Mouse (Mus musculus) heart, adult 2 months (tissue): ENCODE results near the gene Adamts9. TPM values are rescaled to one million over a fixed set of nuclear protein-coding genes. Genes with fewer than 3 reads are reported as not detected.

ENCODE experiments used
- DNase-seq, 2 experiments: peaks; one replicate each; pipeline ENCODE4 v3.0.0; 2021
- H3K27ac ChIP-seq: fragments of 200-600 bp; 2 replicates; pipeline ENCODE4 v1.8.1; 2022
- H3K27me3 ChIP-seq: fragments of 200-500 bp; 2 replicates; pipeline ENCODE4 v1.6.1; 2012; ENCODE audit warnings: mild to moderate bottlenecking, low read length, inconsistent platforms, mixed read lengths; ENCODE audit not compliant: control insufficient read depth, insufficient read depth
- H3K36me3 ChIP-seq: fragments of 200-500 bp; 2 replicates; pipeline ENCODE4 v1.6.1; 2012; ENCODE audit warnings: low read length, inconsistent platforms; ENCODE audit not compliant: control insufficient read depth, insufficient read depth
- H3K4me1 ChIP-seq: fragments of 200-500 bp; 2 replicates; pipeline ENCODE4 v1.6.1; 2011; ENCODE audit warnings: low read length; ENCODE audit not compliant: control insufficient read depth, insufficient read depth
- H3K4me3 ChIP-seq: fragments of 200-600 bp; 2 replicates; pipeline ENCODE4 v1.8.1; 2022
- H3K79me2 ChIP-seq: fragments of 200-500 bp; replicated peaks from 2 replicates; pipeline ENCODE4 v1.6.1; 2012; ENCODE audit warnings: mild to moderate bottlenecking, inconsistent platforms, low read length, moderate library complexity, mixed read lengths; ENCODE audit not compliant: control insufficient read depth, insufficient read depth
- H3K9ac ChIP-seq: fragments of 200-500 bp; 2 replicates; pipeline ENCODE4 v1.6.1; 2012; ENCODE audit warnings: low read depth, mild to moderate bottlenecking, control low read depth, inconsistent platforms, low read length, mixed read lengths
- CTCF ChIP-seq: fragments of 200-600 bp; IDR thresholded peaks from 2 replicates; pipeline ENCODE4 v1.8.1; 2022; ENCODE audit warnings: antibody characterized with exemption, mild to moderate bottlenecking, moderate library complexity
- EP300 ChIP-seq: fragments of 200-500 bp; IDR thresholded peaks from 2 replicates; pipeline ENCODE4 v1.6.1; 2011; ENCODE audit warnings: low read depth, low read length, control low read depth; ENCODE audit not compliant: insufficient read depth
- POLR2A ChIP-seq: fragments of 200-500 bp; IDR thresholded peaks from 2 replicates; pipeline ENCODE4 v1.6.1; 2011; ENCODE audit warnings: mild to moderate bottlenecking, low read depth, low read length, control low read depth; ENCODE audit not compliant: insufficient read depth
- WGBS: fragments of 180-500 bp; shearing (Covaris S2); methylation state at CpG from one replicate; pipeline ENCODE4 v1.1.7; 2018; 5-methylcytosine and 5-hydroxymethylcytosine counted together
- intact Hi-C: fragments of 180-260 bp; cut with DNase I; formaldehyde crosslinking; loops from one replicate; pipeline ENCODE4 v1.15.1; 2025
- polyA plus RNA-seq: library from polyadenylated mRNA; depleted of rRNA; stranded (reverse); fragments of >200 nt; gene quantifications from 2 replicates; pipeline ENCODE4 v1.2.3, GENCODE M21; 2012
- total RNA-seq, 2 experiments: library from RNA; stranded (reverse); gene quantifications; 2 replicates each; pipeline ENCODE4 v1.2.3; 2021

Adamts9 gene
- total and polyA plus RNA-seq, 3 experiments = 5.7 to 17.5 (median 9.6) TPM

DNA sequence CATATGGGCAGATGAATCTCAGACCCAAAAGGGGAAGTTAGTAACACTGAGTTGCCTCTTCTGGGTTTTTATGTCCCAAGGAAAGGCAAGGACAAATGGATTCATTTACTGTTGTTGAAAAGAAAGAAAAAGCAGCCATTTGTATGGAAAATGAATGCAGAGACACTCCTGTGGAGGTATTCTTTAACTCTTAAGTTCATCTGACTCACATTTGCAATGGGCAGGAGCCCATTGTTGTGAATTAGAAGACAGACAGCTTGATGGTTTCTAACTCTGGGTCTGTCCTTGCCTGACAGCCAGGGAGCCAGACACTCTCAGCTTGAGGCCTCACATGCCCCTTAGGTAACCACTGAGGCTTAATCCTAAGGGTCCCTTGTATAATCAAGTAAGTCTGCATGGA is 131.7 kb downstream of the Adamts9 start:
- TF ChIP-seq EP300 (no peak), CTCF (no peak), POLR2A (no peak)
- Histone ChIP-seq H3K4me1 (0 out of 2 replicates have a peak, but pooled peaks cover 2% of the 10 kb centered on the region), H3K4me3 (no peak overlapping the region), H3K27me3 (no peaks in the 10 kb centered on the region), H3K79me2 (peaks cover 2% of the 10 kb centered on the region; the same call in 1 of the 2 replicates), H3K27ac (no peak overlapping the region), H3K9ac (no peak overlapping the region), H3K36me3 (peaks cover 4% of the 10 kb centered on the region)
- intact Hi-C loops = no loop called here
- no peak for DNase-seq

DNA sequence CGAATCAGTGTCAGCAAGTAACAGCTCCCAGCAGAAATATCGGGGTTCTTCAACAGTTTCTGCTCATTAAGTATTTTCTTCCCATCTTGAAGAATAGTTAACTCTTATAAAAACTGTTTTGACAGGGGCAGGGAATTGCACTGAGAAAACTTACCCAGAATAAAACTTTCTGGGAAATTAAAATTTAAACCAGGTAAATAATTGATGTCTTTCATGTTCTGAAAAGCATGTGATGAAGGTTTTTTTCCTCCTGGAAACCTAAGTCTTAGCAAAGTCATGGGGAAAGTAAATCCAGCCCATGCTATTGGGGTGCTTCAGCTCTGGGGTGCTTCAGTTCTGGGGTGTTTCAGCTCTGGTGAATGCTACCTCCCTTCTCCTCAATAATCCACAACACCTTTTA is 132.7 kb downstream of the Adamts9 start:
- TF ChIP-seq EP300 (no peak), POLR2A (no peak), CTCF (no peak)
- WGBS = 96% methylated on average over 2 of the region's 2 CpGs
- Histone ChIP-seq H3K4me1 (no peaks in the 10 kb centered on the region), H3K36me3 (peaks cover 4% of the 10 kb centered on the region), H3K27me3 (no peaks in the 10 kb centered on the region), H3K4me3 (no peak overlapping the region), H3K9ac (no peak overlapping the region), H3K79me2 (peaks cover 2% of the 10 kb centered on the region; the same call in 1 of the 2 replicates), H3K27ac (no peak overlapping the region)
- DNase-seq = no peak
- intact Hi-C loops = no loop called here

DNA sequence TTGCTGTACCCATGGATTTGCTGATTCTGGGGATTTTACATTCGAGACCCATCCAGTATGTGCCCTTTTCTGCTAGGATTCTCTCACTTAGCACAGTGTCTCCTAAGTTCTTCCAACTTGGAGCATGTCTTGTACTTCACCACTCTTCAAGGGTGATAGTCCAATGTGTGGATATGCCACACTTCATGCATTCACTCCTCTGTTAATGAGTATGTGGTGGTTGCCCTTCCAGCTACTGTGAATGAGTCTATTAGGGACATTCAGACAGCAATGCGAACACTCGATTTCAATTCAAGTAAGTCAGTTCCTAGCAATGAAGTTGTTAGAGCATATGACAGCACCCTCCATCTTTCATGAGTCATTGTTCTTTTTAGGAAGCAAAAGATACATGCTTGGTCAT is 133.5 kb downstream of the Adamts9 start:
- no peaks in the 10 kb centered on the region for H3K27me3 ChIP-seq
- H3K4me3 ChIP-seq = no peak overlapping the region
- peaks cover 2% of the 10 kb centered on the region; the same call in 1 of the 2 replicates for H3K79me2 ChIP-seq
- no peaks in the 10 kb centered on the region for H3K4me1 ChIP-seq
- peaks cover 4% of the 10 kb centered on the region for H3K36me3 ChIP-seq
- DNase-seq = no peak
- TF ChIP-seq POLR2A (no peak), CTCF (no peak), EP300 (no peak)
- 92% methylated on average over 3 of the region's 3 CpGs for WGBS
- H3K9ac ChIP-seq = no peak overlapping the region
- intact Hi-C loops = no loop called here
- H3K27ac ChIP-seq = no peak overlapping the region

DNA sequence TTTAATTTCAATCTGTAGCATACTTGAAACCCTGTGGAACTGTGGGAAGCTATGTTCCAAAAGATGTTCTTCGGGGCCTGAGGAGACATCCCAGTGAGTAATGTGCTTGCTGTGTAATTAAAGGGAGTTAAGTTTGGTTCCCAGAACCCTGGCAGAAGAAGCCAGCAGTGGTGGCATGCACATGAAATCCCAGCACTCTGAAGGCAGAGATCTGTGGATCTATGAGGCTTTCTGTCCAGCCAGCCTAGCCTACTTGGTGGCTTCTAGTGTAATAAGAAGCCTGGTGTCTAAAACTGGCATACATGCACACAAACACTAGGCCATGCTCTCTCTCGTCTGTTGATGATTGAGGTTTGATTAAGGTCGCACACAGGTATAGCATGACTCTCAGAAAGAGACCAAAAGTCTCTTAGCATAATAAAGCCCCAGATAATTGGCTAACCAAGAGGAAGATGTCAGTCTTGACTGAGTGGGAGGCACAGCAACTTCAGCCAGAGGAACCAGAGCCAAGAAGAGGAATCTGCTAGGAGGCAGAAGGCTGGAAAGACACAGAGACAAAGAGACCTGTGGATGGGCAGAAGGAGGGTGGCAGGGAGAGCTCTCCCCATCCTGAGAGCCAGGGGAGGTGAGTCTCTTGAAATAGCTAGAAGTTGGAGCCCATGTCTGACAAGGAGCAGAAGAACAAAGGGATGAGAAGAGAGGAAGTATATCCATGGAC is 138.9 kb downstream of the Adamts9 start:
- no peaks in the 10 kb centered on the region; the same call in 1 of the 2 replicates for H3K36me3 ChIP-seq
- no peak overlapping the region for H3K4me3 ChIP-seq
- intact Hi-C loops = loop anchor here (5.0 kb wide), 1 partner anchor 138 kb away; the partner anchor contains the start of gene Adamts9
- no peak overlapping the region for H3K27ac ChIP-seq
- TF ChIP-seq EP300 (no peak), CTCF (no peak), POLR2A (no peak)
- peaks cover 4% of the 10 kb centered on the region for H3K4me1 ChIP-seq
- H3K79me2 ChIP-seq = no peaks in the 10 kb centered on the region
- no peak for DNase-seq
- WGBS = 90% methylated on average over 3 of the region's 3 CpGs
- no peak overlapping the region for H3K9ac ChIP-seq
- H3K27me3 ChIP-seq = no peaks in the 10 kb centered on the region

DNA sequence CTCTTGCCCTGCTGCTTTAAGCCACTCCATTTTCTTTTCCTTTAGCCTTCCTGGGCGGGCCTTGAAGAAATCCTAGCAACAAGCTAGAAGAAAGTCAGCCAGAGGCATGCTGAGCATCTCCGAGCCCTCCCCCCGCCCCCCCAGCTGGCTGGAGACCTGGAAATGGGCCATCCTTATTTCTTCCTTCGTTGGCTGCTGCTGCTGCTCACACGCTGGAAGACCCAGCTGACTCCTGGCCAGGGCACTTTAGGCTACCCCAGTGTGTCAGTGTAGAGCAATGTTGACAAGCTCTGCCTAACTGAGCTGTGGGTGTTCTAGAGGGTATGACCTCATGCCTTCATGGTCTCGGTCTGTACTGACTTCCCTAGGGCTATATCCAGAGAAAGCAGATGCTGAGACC is 140.1 kb downstream of the Adamts9 start:
- WGBS = 26% methylated on average over 6 of the region's 6 CpGs
- H3K9ac ChIP-seq = no peak overlapping the region
- DNase-seq = peak; percentile 54 to 68
- H3K4me1 ChIP-seq = peaks cover 4% of the 10 kb centered on the region
- TF ChIP-seq CTCF (no peak), POLR2A (no peak), EP300 (no peak)
- H3K27me3 ChIP-seq = no peaks in the 10 kb centered on the region
- no peak overlapping the region for H3K4me3 ChIP-seq
- no peaks in the 10 kb centered on the region for H3K79me2 ChIP-seq
- intact Hi-C loops = loop anchor here (5.0 kb wide), 1 partner anchor 139 kb away; the partner anchor contains the start of gene Adamts9
- no peaks in the 10 kb centered on the region; the same call in 1 of the 2 replicates for H3K36me3 ChIP-seq
- H3K27ac ChIP-seq = peak overlapping the region; percentile 36

DNA sequence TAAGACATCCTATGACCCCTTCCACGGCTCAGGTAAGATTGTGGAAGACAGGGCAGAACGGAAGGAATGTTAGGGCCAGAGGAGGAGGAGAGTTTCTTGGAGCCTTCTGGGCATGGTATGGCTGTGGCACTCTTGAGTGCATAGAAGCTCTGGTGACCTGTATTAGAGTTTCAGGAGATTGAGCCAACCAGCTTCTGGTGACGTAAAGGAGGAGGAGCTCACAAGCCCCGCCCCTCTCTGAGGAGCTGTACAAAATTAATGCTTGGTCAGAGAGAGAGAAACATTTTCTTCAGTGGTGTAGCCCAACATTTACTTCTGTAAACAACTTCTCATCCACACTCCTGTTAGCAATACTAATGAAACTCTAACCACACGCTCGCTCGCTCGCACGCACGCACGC is 140.9 kb downstream of the Adamts9 start:
- Histone ChIP-seq H3K27me3 (no peaks in the 10 kb centered on the region), H3K9ac (no peak overlapping the region), H3K79me2 (no peaks in the 10 kb centered on the region), H3K36me3 (no peaks in the 10 kb centered on the region; the same call in 1 of the 2 replicates), H3K4me3 (no peak overlapping the region), H3K4me1 (peaks cover 4% of the 10 kb centered on the region), H3K27ac (no peak overlapping the region)
- intact Hi-C loops = loop anchor here (5.0 kb wide), 1 partner anchor 140 kb away; the partner anchor contains the start of gene Adamts9
- TF ChIP-seq EP300 (no peak), CTCF (no peak), POLR2A (no peak)
- 95% methylated on average over 11 of the region's 11 CpGs for WGBS
- DNase-seq = no peak
